Mouse (Mus musculus): Measurements from ENCODE around the gene Dbndd1. TPM values are rescaled to one million over a fixed set of nuclear protein-coding genes. Genes with fewer than 3 reads are reported as not detected.
"Not testable (repeated sequence)": the region's sequence is repeated elsewhere in the genome, so short reads cannot be mapped to it uniquely, and the experiment has no call there.

The Dbndd1 gene
- total RNA-seq (2021): 1 to 10 TPM; 9.7 to 9.8 TPM
- long read RNA-seq, experiment 1, transcript Dbndd1-201 (4 exons, 1,677 nt): major isoform, 7 of 10 reads
- long read RNA-seq, experiment 1, partial matches to known transcripts: 0 of 10 reads
- long read RNA-seq, experiment 1, other reads (novel, unspliced or antisense): 3 of 10 reads
- long read RNA-seq, experiment 2, transcript Dbndd1-201 (4 exons, 1,677 nt): major isoform, 12 of 13 reads
- long read RNA-seq, experiment 2, partial matches to known transcripts: 1 of 13 reads
- long read RNA-seq, experiment 2, other reads (novel, unspliced or antisense): 0 of 13 reads

- H3K4me3 ChIP-seq: peak within 1 kb of the TSS; percentile 76
- no peak for TF ChIP-seq CTCF (conservative IDR thresholded peaks at IDR 0.05)
- peak within 1 kb of the TSS; percentile 80 for H3K27ac ChIP-seq
- DNase-seq (ENCODE audit: low spot score in 2 of 2): peak in 1 of 2 experiments; percentile 14
Observed at GRCm38 (mm10) chr8:123514781-123515539, at the start of gene Dbndd1. Gene Dbndd1 (minus strand): TSS chr8:123515463.

- H3K27ac ChIP-seq; H3K4me3 ChIP-seq; DNase-seq (ENCODE audit: low spot score in 2 of 2): not testable (repeated sequence)
Observed at GRCm38 (mm10) chr8:123564221-123564620, 49.0 kb upstream of the Dbndd1 start.

- not testable (repeated sequence) for H3K4me3 ChIP-seq, H3K27ac ChIP-seq
- DNase-seq (ENCODE audit: low spot score in 2 of 2): peak; percentile 31 to 32
Observed at GRCm38 (mm10) chr8:123537641-123538040, 22.4 kb upstream of the Dbndd1 start.

- no peak for TF ChIP-seq CTCF (conservative IDR thresholded peaks at IDR 0.05)
- peak in 1 of 2 experiments; percentile 5 for DNase-seq (ENCODE audit: low spot score in 2 of 2)
- H3K4me3 ChIP-seq: no peak overlapping the region
- H3K27ac ChIP-seq: no peak overlapping the region
Observed at GRCm38 (mm10) chr8:123536990-123537380, 21.7 kb upstream of the Dbndd1 start.

GRCm38 (mm10) chr8:123536242-123536989 lies 21.2 kb upstream of the Dbndd1 start:
- H3K4me3 ChIP-seq: no peak overlapping the region
- TF ChIP-seq CTCF (conservative IDR thresholded peaks at IDR 0.05): no peak
- DNase-seq (ENCODE audit: low spot score in 2 of 2): peak in 1 of 2 experiments; percentile 8
- H3K27ac ChIP-seq: no peak overlapping the region

GRCm38 (mm10) chr8:123527720-123528489 lies 12.6 kb upstream of the Dbndd1 start:
- TF ChIP-seq CTCF (conservative IDR thresholded peaks at IDR 0.05): no peak
- peak; percentile 39 to 65 for DNase-seq (ENCODE audit: low spot score in 2 of 2)
- no peak overlapping the region for H3K4me3 ChIP-seq
- H3K27ac ChIP-seq: no peak overlapping the region

- H3K4me3 ChIP-seq; DNase-seq (ENCODE audit: low spot score in 2 of 2); H3K27ac ChIP-seq: not testable (repeated sequence)
- peak; percentile 31 for TF ChIP-seq CTCF (conservative IDR thresholded peaks at IDR 0.05)
Observed at GRCm38 (mm10) chr8:123520048-123520447, 4.8 kb upstream of the Dbndd1 start.

- H3K27ac ChIP-seq: peak within 1 kb of the TSS; percentile 90
- TF ChIP-seq CTCF (conservative IDR thresholded peaks at IDR 0.05): peak; percentile 71
- H3K4me3 ChIP-seq: peak within 1 kb of the TSS; percentile 94
- peak; percentile 85 to 90 for DNase-seq (ENCODE audit: low spot score in 2 of 2)
Observed at GRCm38 (mm10) chr8:123518667-123519066, 3.4 kb upstream of the Dbndd1 start, which contains the start of gene Gas8. Gene Gas8 (plus strand): TSS chr8:123518834.

- Histone ChIP-seq H3K4me3 (peak overlapping the region; percentile 94; the same call in 1 of the 2 replicates), H3K27ac (no peak overlapping the region)
- no peak for DNase-seq (ENCODE audit: low spot score in 2 of 2)
- no peak for TF ChIP-seq CTCF (conservative IDR thresholded peaks at IDR 0.05)
Observed at GRCm38 (mm10) chr8:123518172-123518571, 2.9 kb upstream of the Dbndd1 start.

GRCm38 (mm10) chr8:123516596-123516995 lies 1.3 kb upstream of the Dbndd1 start:
- H3K27ac ChIP-seq: no peak overlapping the region
- DNase-seq (ENCODE audit: low spot score in 2 of 2): no peak
- H3K4me3 ChIP-seq: no peak overlapping the region
- TF ChIP-seq CTCF (conservative IDR thresholded peaks at IDR 0.05): no peak

- DNase-seq (ENCODE audit: low spot score in 2 of 2): no peak
- Histone ChIP-seq H3K27ac (0 out of 2 replicates have a peak overlapping the region, but pooled peaks have one; percentile 36), H3K4me3 (peak overlapping the region; percentile 29; the same call in 1 of the 2 replicates)
- TF ChIP-seq CTCF (conservative IDR thresholded peaks at IDR 0.05): no peak
Observed at GRCm38 (mm10) chr8:123515540-123515897, 256 bp upstream of the Dbndd1 start.

- no peak for DNase-seq (ENCODE audit: low spot score in 2 of 2)
- Histone ChIP-seq H3K4me3 (peak overlapping the region; percentile 76), H3K27ac (no peak overlapping the region)
- TF ChIP-seq CTCF (conservative IDR thresholded peaks at IDR 0.05): no peak
Observed at GRCm38 (mm10) chr8:123514136-123514535, 1.1 kb downstream of the Dbndd1 start.
